7 mouse cellular contexts compared by ENCODE assay signal in genomic region chr16:5049774-5050234, GRCm38 (mm10). TPM values are rescaled to one million over a fixed set of nuclear protein-coding genes. Genes with fewer than 3 reads are reported as not detected.
A peak's percentile ranks its signal among the peaks of the same experiment; 100 is the strongest.
DNase-seq lines count a peak whose midpoint lies in the region; ATAC-seq and TF ChIP-seq lines count a peak whose summit lies in the region.

Gene Glyr1, minus strand, starts transcription at chr16:5049863.
Gene Ubn1, plus strand, starts transcription at chr16:5050057.

- peak within 1 kb of the TSS; percentile 97 for H3K4me3 ChIP-seq in embryonic facial prominence, embryonic 10.5 days
- peak within 1 kb of the TSS; percentile 98 for H3K4me3 ChIP-seq in intestine, postnatal 0 days (ENCODE audit: low read depth, low read length)
- H3K4me3 ChIP-seq in midbrain, embryonic 12.5 days: peak within 1 kb of the TSS; percentile 99
- peak within 1 kb of the TSS; percentile 91 for H3K4me3 ChIP-seq in small intestine, adult 2 months (ENCODE audit: low read depth, low read length)

- peaks cover 31% of the 10 kb centered on the region for H3K4me1 ChIP-seq in embryonic facial prominence, embryonic 10.5 days
- H3K4me1 ChIP-seq in intestine, postnatal 0 days (replicated peaks; ENCODE audit: control insufficient read depth, insufficient read depth, low read length): no peaks in the 10 kb centered on the region; the same call in 1 of the 2 replicates
- H3K4me1 ChIP-seq in midbrain, embryonic 12.5 days: peaks cover 26% of the 10 kb centered on the region
- peaks cover 4% of the 10 kb centered on the region for H3K4me1 ChIP-seq in small intestine, adult 2 months (ENCODE audit: control insufficient read depth, insufficient read depth, insufficient read length, low read length)

- H3K27ac ChIP-seq in embryonic facial prominence, embryonic 10.5 days (replicated peaks): peak within 1 kb of the TSS; percentile 95
- H3K27ac ChIP-seq in intestine, postnatal 0 days (ENCODE audit: low read depth, low read length): peak within 1 kb of the TSS; percentile 98
- H3K27ac ChIP-seq in midbrain, embryonic 12.5 days (replicated peaks): peak within 1 kb of the TSS; percentile 98
- peak within 1 kb of the TSS; percentile 95 for H3K27ac ChIP-seq in small intestine, adult 2 months (ENCODE audit: insufficient read depth, low read depth, low read length)

- peak within 1 kb of the TSS; percentile 92 for H3K4me2 ChIP-seq in intestine, postnatal 0 days (replicated peaks; ENCODE audit: low read depth)
- H3K4me2 ChIP-seq in midbrain, embryonic 12.5 days (replicated peaks): peak within 1 kb of the TSS; percentile 98

- peak; percentile 99 for ATAC-seq in intestine, postnatal 0 days
- ATAC-seq in midbrain, embryonic 12.5 days (ENCODE audit: low FRiP score, low read depth): peak; percentile 99

- peak; percentile 99 for DNase-seq in adrenal gland, postnatal 10 days
- peak; percentile 99 for DNase-seq in embryonic facial prominence, embryonic 10.5 days (ENCODE audit: low spot score)
- DNase-seq in gonadal fat pad, adult 2 months (ENCODE audit: low read depth): peak; percentile 88
- peak; percentile 99 for DNase-seq in left cerebral cortex, postnatal 4 days

- no peaks in the 10 kb centered on the region for H3K27me3 ChIP-seq in embryonic facial prominence, embryonic 10.5 days (replicated peaks; ENCODE audit: low read depth, poor library complexity, severe bottlenecking)
- no peaks in the 10 kb centered on the region for H3K27me3 ChIP-seq in intestine, postnatal 0 days (replicated peaks; ENCODE audit: control insufficient read depth, insufficient read depth, low read length)
- H3K27me3 ChIP-seq in midbrain, embryonic 12.5 days: no peaks in the 10 kb centered on the region
- H3K27me3 ChIP-seq in small intestine, adult 2 months (ENCODE audit: control insufficient read depth, insufficient read depth, low read length): no peaks in the 10 kb centered on the region

- WGBS in embryonic facial prominence, embryonic 10.5 days: under 1% methylated on average over 56 of the region's 56 CpGs
- under 1% methylated on average over 55 of the region's 56 CpGs for WGBS in intestine, postnatal 0 days
- under 1% methylated on average over 54 of the region's 56 CpGs for WGBS in midbrain, embryonic 12.5 days
- WGBS in small intestine, adult 2 months: under 1% methylated on average over 56 of the region's 56 CpGs

- peak within 1 kb of the TSS; percentile 97 for H3K9ac ChIP-seq in intestine, postnatal 0 days (ENCODE audit: low read depth, low read length)
- H3K9ac ChIP-seq in midbrain, embryonic 12.5 days (replicated peaks): peak within 1 kb of the TSS; percentile 91

- TF ChIP-seq POLR2A in small intestine, adult 2 months (IDR thresholded peaks at IDR 0.05; ENCODE audit: low read depth, low read length): peak; percentile 91

- H3K36me3 ChIP-seq in embryonic facial prominence, embryonic 10.5 days (replicated peaks): peaks cover 53% of the 10 kb centered on the region
- H3K36me3 ChIP-seq in intestine, postnatal 0 days (ENCODE audit: control insufficient read depth, insufficient read depth): peaks cover 26% of the 10 kb centered on the region
- H3K36me3 ChIP-seq in midbrain, embryonic 12.5 days: peaks cover 36% of the 10 kb centered on the region
- H3K36me3 ChIP-seq in small intestine, adult 2 months (ENCODE audit: control insufficient read depth, insufficient read depth, low read length): peaks cover 14% of the 10 kb centered on the region

- intact Hi-C loops in left cerebral cortex, postnatal 4 days (cut with DNase I): loop anchor here (10.0 kb wide), 1 partner anchor 95 kb away; the partner anchor contains the start of gene Sec14l5

- no peak for TF ChIP-seq CTCF in intestine, postnatal 0 days (IDR thresholded peaks at IDR 0.05; ENCODE audit: low read depth)
- no peak for TF ChIP-seq CTCF in small intestine, adult 2 months (IDR thresholded peaks at IDR 0.05; ENCODE audit: extremely low read depth, insufficient read length, insufficient replicate concordance, low read depth, low read length)

- no peaks in the 10 kb centered on the region for H3K9me3 ChIP-seq in embryonic facial prominence, embryonic 10.5 days
- H3K9me3 ChIP-seq in intestine, postnatal 0 days (ENCODE audit: control insufficient read depth): no peaks in the 10 kb centered on the region
- no peaks in the 10 kb centered on the region for H3K9me3 ChIP-seq in midbrain, embryonic 12.5 days

RNA-seq across cellular contexts. Expression of gene Glyr1, which starts in this region (rescaled TPM):
- 10 to 100 TPM; 80.1 to 82.7 TPM for total RNA-seq in adrenal gland, postnatal 10 days (2021)
- 211 and 221 TPM in 2 replicates for polyA plus RNA-seq in embryonic facial prominence, embryonic 10.5 days (2016; fragmentation: Nextera tagmentation; extraction: Ambion mirVana)
- 68.0 and 80.6 TPM in 2 replicates for polyA plus RNA-seq in gonadal fat pad, adult 2 months (2012; rRNA removed)
- polyA plus RNA-seq in intestine, postnatal 0 days (2015; fragmentation: Nextera tagmentation; extraction: Ambion mirVana): 65.3 and 69.7 TPM in 2 replicates
- total RNA-seq in left cerebral cortex, postnatal 4 days (2021): 100 to 1,000 TPM; 143 to 146 TPM
- 235 and 240 TPM in 2 replicates for polyA plus RNA-seq in midbrain, embryonic 12.5 days (2016; fragmentation: Nextera tagmentation; extraction: Ambion mirVana)
- polyA plus RNA-seq in small intestine, adult 2 months (2012; rRNA removed): 21.2 and 39.0 TPM in 2 replicates

RNA-seq across cellular contexts. Expression of gene Ubn1, which starts in this region (rescaled TPM):
- total RNA-seq in adrenal gland, postnatal 10 days (2021): 10 to 100 TPM; 33.8 to 37.1 TPM
- polyA plus RNA-seq in embryonic facial prominence, embryonic 10.5 days (2016; fragmentation: Nextera tagmentation; extraction: Ambion mirVana): 18.5 and 20.0 TPM in 2 replicates
- polyA plus RNA-seq in gonadal fat pad, adult 2 months (2012; rRNA removed): 32.0 and 38.2 TPM in 2 replicates
- 14.7 and 16.7 TPM in 2 replicates for polyA plus RNA-seq in intestine, postnatal 0 days (2015; fragmentation: Nextera tagmentation; extraction: Ambion mirVana)
- total RNA-seq in left cerebral cortex, postnatal 4 days (2021): 10 to 100 TPM; 30.4 to 33.1 TPM
- 26.3 and 26.6 TPM in 2 replicates for polyA plus RNA-seq in midbrain, embryonic 12.5 days (2016; fragmentation: Nextera tagmentation; extraction: Ambion mirVana)
- 14.8 and 25.8 TPM in 2 replicates for polyA plus RNA-seq in small intestine, adult 2 months (2012; rRNA removed)

Comparison
In these comparisons a context has a peak if more than half of its experiments do, and no peak if none do; other contexts are left out.
1. Peak in every context shown above with its lines: DNase-seq, ATAC-seq, H3K4me3 ChIP-seq and H3K27ac ChIP-seq.